Mouse (Mus musculus) CH12.LX (cell line): ENCODE results near the gene Gm45618. TPM values are rescaled to one million over a fixed set of nuclear protein-coding genes. Genes with fewer than 3 reads are reported as not detected.
A peak's percentile ranks its signal among the peaks of the same experiment; 100 is the strongest.

Experiments used
- DNase-seq: peaks from one replicate; pipeline ENCODE4 v3.0.0-alpha.2; 2013; ENCODE audit errors: extremely low read depth
- H3K27ac ChIP-seq: 2 replicates; pipeline ENCODE4 v1.5.1; 2012; ENCODE audit warnings: low read depth, mild to moderate bottlenecking, control low read depth, moderate library complexity; ENCODE audit not compliant: insufficient read depth
- H3K27me3 ChIP-seq: replicated peaks from 2 replicates; pipeline ENCODE3; 2012; ENCODE audit warnings: inconsistent platforms
- H3K36me3 ChIP-seq, 2 experiments: replicated peaks in 1 of 2; 2 replicates each; pipeline versions ENCODE3 to v1.6.1; 2012; ENCODE audit warnings: inconsistent platforms in 1 of 2, low read length in 1 of 2, mild to moderate bottlenecking in 1 of 2, mixed read lengths in 1 of 2, moderate library complexity in 1 of 2; ENCODE audit not compliant: control insufficient read depth in 1 of 2, insufficient read depth in 1 of 2
- H3K4me1 ChIP-seq, 2 experiments: 2 replicates each; pipeline ENCODE4 v1.6.1; 2012; ENCODE audit warnings: inconsistent platforms in 1 of 2, moderate library complexity in 1 of 2; ENCODE audit not compliant: insufficient read depth in 2 of 2, control insufficient read depth in 1 of 2
- H3K4me2 ChIP-seq: 2 replicates; pipeline ENCODE4 v1.6.1; 2012; ENCODE audit warnings: low read depth, mild to moderate bottlenecking, control low read depth; ENCODE audit not compliant: poor library complexity, insufficient read depth, severe bottlenecking
- H3K4me3 ChIP-seq, 3 experiments: fragments of 150-350 bp in 1 of 3; sonication (generic) in 1 of 3; replicated peaks in 1 of 3; 2 replicates each; pipeline versions ENCODE3 to v1.5.1; 2011 to 2012; ENCODE audit warnings: low read depth in 2 of 3, low read length in 2 of 3, mild to moderate bottlenecking in 2 of 3, moderate library complexity in 2 of 3, control low read depth in 1 of 3, improper control_type of control experiment in 1 of 3, inconsistent platforms in 1 of 3, mixed read lengths in 1 of 3; ENCODE audit not compliant: poor library complexity in 1 of 3
- H3K79me2 ChIP-seq: replicated peaks from 2 replicates; pipeline ENCODE4 v1.6.1; 2012; ENCODE audit warnings: mild to moderate bottlenecking, moderate library complexity; ENCODE audit not compliant: control insufficient read depth, poor library complexity, insufficient read depth, severe bottlenecking; ENCODE audit errors: extremely low read depth
- H3K9ac ChIP-seq: 2 replicates; pipeline ENCODE4 v1.6.1; 2012; ENCODE audit warnings: low read depth, mild to moderate bottlenecking, control low read depth, moderate library complexity; ENCODE audit not compliant: insufficient read depth
- H3K9me3 ChIP-seq: replicated peaks from 2 replicates; pipeline ENCODE3; 2012; ENCODE audit warnings: low read length, inconsistent platforms, mixed read lengths
- CTCF ChIP-seq, 2 experiments: IDR thresholded peaks in 1 of 2; conservative IDR thresholded peaks in 1 of 2; 2 replicates each; pipeline ENCODE4 v1.5.1; 2011 to 2012; ENCODE audit warnings: low read depth in 2 of 2, low read length in 2 of 2, improper control_type of control experiment in 1 of 2, inconsistent platforms in 1 of 2, mild to moderate bottlenecking in 1 of 2, moderate library complexity in 1 of 2
- GABPA ChIP-seq: IDR thresholded peaks from 2 replicates; pipeline ENCODE4 v1.6.1; 2012; ENCODE audit warnings: low read depth, low read length, improper control_type of control experiment, inconsistent platforms; ENCODE audit not compliant: insufficient replicate concordance
- IRF4 ChIP-seq: IDR thresholded peaks from 2 replicates; pipeline ENCODE4 v1.6.1; 2014; ENCODE audit warnings: low read depth, mild to moderate bottlenecking, inconsistent platforms, low read length, improper control_type of control experiment
- MEF2A ChIP-seq: IDR thresholded peaks from 2 replicates; pipeline ENCODE4 v1.6.1; 2014; ENCODE audit warnings: low read depth, mild to moderate bottlenecking, inconsistent platforms, low read length, improper control_type of control experiment, borderline replicate concordance
- MXI1 ChIP-seq: IDR thresholded peaks from 2 replicates; pipeline ENCODE4 v1.6.1; 2011; ENCODE audit warnings: mild to moderate bottlenecking, low read depth, low read length, improper control_type of control experiment
- MYC ChIP-seq: IDR thresholded peaks from 2 replicates; pipeline ENCODE4 v1.6.1; 2011; ENCODE audit warnings: low read depth, mild to moderate bottlenecking, improper control_type of control experiment, low read length
- NRF1 ChIP-seq: IDR thresholded peaks from 2 replicates; pipeline ENCODE4 v1.6.1; 2014; ENCODE audit warnings: low read depth, mild to moderate bottlenecking, inconsistent platforms, low read length, improper control_type of control experiment, moderate library complexity
- POLR2AphosphoS2 ChIP-seq: IDR thresholded peaks from 2 replicates; pipeline ENCODE4 v1.6.1; 2011; ENCODE audit warnings: low read depth, low read length, improper control_type of control experiment
- RAD21 ChIP-seq: IDR thresholded peaks from 2 replicates; pipeline ENCODE4 v1.6.1; 2011; ENCODE audit warnings: low read depth, mild to moderate bottlenecking, low read length, improper control_type of control experiment, moderate library complexity
- RCOR1 ChIP-seq: conservative IDR thresholded peaks from 2 replicates; pipeline ENCODE4 v1.6.1; 2012; ENCODE audit warnings: low read depth, mild to moderate bottlenecking, inconsistent platforms, low read length, improper control_type of control experiment
- SIN3A ChIP-seq: IDR thresholded peaks from 2 replicates; pipeline ENCODE4 v1.6.1; 2012; ENCODE audit warnings: low read length, improper control_type of control experiment, inconsistent platforms
- SMC3 ChIP-seq: IDR thresholded peaks from 2 replicates; pipeline ENCODE4 v1.6.1; 2011; ENCODE audit warnings: low read depth, low read length, improper control_type of control experiment
- UBTF ChIP-seq: IDR thresholded peaks from 2 replicates; pipeline ENCODE4 v1.6.1; 2012; ENCODE audit warnings: low read depth, mild to moderate bottlenecking, inconsistent platforms, low read length, improper control_type of control experiment, moderate library complexity
- USF1 ChIP-seq: IDR thresholded peaks from 2 replicates; pipeline ENCODE4 v1.6.1; 2014; ENCODE audit warnings: low read depth, mild to moderate bottlenecking, inconsistent platforms, low read length, improper control_type of control experiment
- USF2 ChIP-seq: conservative IDR thresholded peaks from 2 replicates; pipeline ENCODE4 v1.6.1; 2011; ENCODE audit warnings: low read depth, low read length, improper control_type of control experiment
- ZC3H11A ChIP-seq: IDR thresholded peaks from 2 replicates; pipeline ENCODE4 v1.6.1; 2012; ENCODE audit warnings: low read depth, mild to moderate bottlenecking, inconsistent platforms, low read length, improper control_type of control experiment
- ZNF384 ChIP-seq: IDR thresholded peaks from 2 replicates; pipeline ENCODE4 v1.6.1; 2012; ENCODE audit warnings: low read depth, low read length, improper control_type of control experiment, inconsistent platforms
- dilution Hi-C: fragments of 300-500 bp; cut with MboI; formaldehyde crosslinking; loops from 2 replicates; pipeline ENCODE4 v1.14.3; 2020; ENCODE audit warnings: low sequenced_read_pairs; ENCODE audit not compliant: extremely low pct_unique_long_range_greater_than_20kb, extremely low pct_ligation_motif_present
- in situ Hi-C: fragments of 300-500 bp; cut with MboI; formaldehyde crosslinking; loops from 3 replicates; pipeline ENCODE4 v1.14.3; 2019; ENCODE audit warnings: low sequenced_read_pairs, low pct_ligation_motif_present, low pct_unique_long_range_greater_than_20kb, mixed read lengths
- polyA plus RNA-seq: library from polyadenylated mRNA; unstranded; fragments of >175 nt; gene quantifications from 2 replicates; pipeline ENCODE4 v1.2.1, GENCODE M21; 2012; ENCODE audit warnings: low read depth; ENCODE audit not compliant: insufficient read length
- total RNA-seq, 2 experiments: library from RNA; depleted of rRNA; stranded (reverse); fragments of 300-350 nt in 1 of 2; fragments of >200 nt in 1 of 2; gene quantifications; 2 replicates each; pipeline ENCODE4 v1.2.3; 2012 to 2014

The Gm45618 gene
- total and polyA plus RNA-seq, 3 experiments, result not detected

DNA sequence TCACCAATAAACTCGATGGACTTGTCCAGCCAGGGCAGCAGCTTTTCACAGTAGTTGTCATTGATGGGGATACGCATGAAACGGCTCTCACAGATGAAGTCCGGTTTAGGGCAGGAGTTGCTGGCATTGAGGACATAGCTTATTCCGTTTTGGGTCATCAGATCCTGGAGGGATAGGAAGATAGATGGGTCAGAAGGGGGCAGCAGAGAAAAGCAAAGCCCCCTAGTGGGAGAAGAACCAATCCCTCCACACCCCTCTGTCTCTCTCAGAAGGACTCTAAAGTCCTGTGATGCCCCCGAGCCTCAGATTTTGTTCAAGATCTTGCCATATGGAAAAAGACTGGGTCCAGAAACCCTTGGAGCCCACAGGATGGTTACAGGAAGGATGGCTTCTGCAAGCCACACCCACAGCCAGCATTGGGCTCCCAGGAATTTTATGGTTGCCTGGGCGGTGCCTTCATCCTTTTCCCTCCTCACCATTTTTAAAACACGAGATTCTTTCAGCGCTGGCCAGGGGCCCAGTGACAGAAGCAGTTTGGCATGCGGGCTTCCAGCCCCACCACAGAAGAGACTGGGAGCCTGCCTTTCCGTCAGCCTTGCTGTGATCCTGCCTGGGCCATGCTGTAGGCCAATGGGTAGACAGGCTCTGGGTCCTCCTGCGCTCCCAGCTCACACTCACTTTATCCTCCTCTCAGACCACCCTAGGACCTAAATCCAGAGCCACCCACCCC, 36.8 kb downstream of the Gm45618 start:
- H3K4me1 ChIP-seq, result no peaks in the 10 kb centered on the region
- peaks cover 48% of the 10 kb centered on the region for H3K27me3 ChIP-seq
- H3K79me2 ChIP-seq, result no peaks in the 10 kb centered on the region
- dilution Hi-C loops, result no loop called here
- TF ChIP-seq SIN3A (no peak), CTCF (conservative IDR thresholded peaks at IDR 0.05 in 1 of 2, IDR thresholded peaks at IDR 0.05 in 1 of 2; ENCODE audit: low read depth in 2 of 2, low read length in 2 of 2) (peak in 1 of 2 experiments; percentile 53; a peak in 2 of 4 replicates), POLR2AphosphoS2 (no peak)
- no peak overlapping the region for H3K4me3 ChIP-seq
- H3K9ac ChIP-seq, result no peak overlapping the region
- DNase-seq, result no peak
- H3K9me3 ChIP-seq, result no peaks in the 10 kb centered on the region
- H3K36me3 ChIP-seq, result peaks cover 15 to 32% of the 10 kb centered on the region in 2 experiments
- in situ Hi-C loops, result no loop called here
- no peak overlapping the region for H3K27ac ChIP-seq
- H3K4me2 ChIP-seq, result no peak overlapping the region

DNA sequence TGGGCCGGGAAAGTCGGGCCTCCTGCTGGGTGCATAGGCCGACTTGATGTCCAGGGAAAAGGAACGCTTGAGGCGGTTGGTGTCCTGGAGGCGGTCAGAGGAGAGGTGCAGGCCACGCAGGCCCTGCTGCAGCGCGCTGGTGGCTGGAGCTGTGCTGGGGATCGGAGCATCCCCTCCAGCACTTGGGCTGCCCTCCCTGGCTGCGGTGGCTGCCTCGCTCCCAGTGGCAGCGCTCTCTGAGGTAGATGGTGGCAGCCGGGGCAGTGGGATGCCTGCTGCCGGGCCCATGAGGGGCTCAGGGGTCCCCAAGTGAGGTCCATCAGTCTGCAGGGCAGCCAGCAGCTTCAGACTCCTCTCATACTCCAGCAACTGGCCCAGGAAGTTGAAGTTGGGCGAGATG, 37.9 kb downstream of the Gm45618 start:
- dilution Hi-C loops (no loop called here), in situ Hi-C loops (no loop called here)
- no peaks in the 10 kb centered on the region for H3K79me2 ChIP-seq
- TF ChIP-seq IRF4, result no peak
- no peak for TF ChIP-seq SMC3
- TF ChIP-seq MXI1, result no peak
- DNase-seq, result no peak
- peaks cover 13 to 29% of the 10 kb centered on the region in 2 experiments for H3K36me3 ChIP-seq
- no peak overlapping the region for H3K9ac ChIP-seq
- H3K4me1 ChIP-seq, result no peaks in the 10 kb centered on the region
- no peak overlapping the region for H3K4me2 ChIP-seq
- no peak overlapping the region for H3K4me3 ChIP-seq
- peaks cover 52% of the 10 kb centered on the region for H3K27me3 ChIP-seq
- no peak overlapping the region for H3K27ac ChIP-seq
- H3K9me3 ChIP-seq, result no peaks in the 10 kb centered on the region

GRCm38 (mm10) chr7:142082179-142082578, 38.4 kb downstream of the Gm45618 start:
- no peaks in the 10 kb centered on the region for H3K79me2 ChIP-seq
- dilution Hi-C loops, result no loop called here
- peaks cover 13 to 29% of the 10 kb centered on the region in 2 experiments for H3K36me3 ChIP-seq
- no peak for DNase-seq
- H3K4me3 ChIP-seq, result no peak overlapping the region
- no peak overlapping the region for H3K4me2 ChIP-seq
- H3K9ac ChIP-seq, result no peak overlapping the region
- no peaks in the 10 kb centered on the region for H3K9me3 ChIP-seq
- peaks cover 57% of the 10 kb centered on the region for H3K27me3 ChIP-seq
- TF ChIP-seq NRF1 (no peak), RAD21 (no peak), USF1 (no peak), ZC3H11A (no peak), USF2 (no peak), ZNF384 (no peak), MEF2A (no peak), SIN3A (no peak), MYC (no peak), GABPA (no peak), UBTF (no peak), RCOR1 (no peak)
- TF ChIP-seq, all 38 proteins: peak for 0
- in situ Hi-C loops, result no loop called here
- H3K4me1 ChIP-seq, result no peaks in the 10 kb centered on the region
- no peak overlapping the region for H3K27ac ChIP-seq
